Mouse (Mus musculus) Muller cell, postnatal 12 days (primary cell): ENCODE results near the gene Ghr.

Source experiments
- DNase-seq: peaks from one replicate; pipeline ENCODE4 v3.0.0-alpha.2; 2015; ENCODE audit errors: inconsistent ontology term

The Ghr gene

GRCm38 (mm10) chr15:3293477-3293876, 289.8 kb downstream of the Ghr start:
- no peak for DNase-seq

GRCm38 (mm10) chr15:3290435-3290834, 292.9 kb downstream of the Ghr start:
- no peak for DNase-seq

- DNase-seq, result no peak
Measured at GRCm38 (mm10) chr15:3286032-3286431, 297.3 kb downstream of the Ghr start.

- DNase-seq, result no peak
Measured at GRCm38 (mm10) chr15:3281737-3282136, 301.6 kb downstream of the Ghr start.

- no peak for DNase-seq
Measured at GRCm38 (mm10) chr15:3281216-3281615, 302.1 kb downstream of the Ghr start.

DNA sequence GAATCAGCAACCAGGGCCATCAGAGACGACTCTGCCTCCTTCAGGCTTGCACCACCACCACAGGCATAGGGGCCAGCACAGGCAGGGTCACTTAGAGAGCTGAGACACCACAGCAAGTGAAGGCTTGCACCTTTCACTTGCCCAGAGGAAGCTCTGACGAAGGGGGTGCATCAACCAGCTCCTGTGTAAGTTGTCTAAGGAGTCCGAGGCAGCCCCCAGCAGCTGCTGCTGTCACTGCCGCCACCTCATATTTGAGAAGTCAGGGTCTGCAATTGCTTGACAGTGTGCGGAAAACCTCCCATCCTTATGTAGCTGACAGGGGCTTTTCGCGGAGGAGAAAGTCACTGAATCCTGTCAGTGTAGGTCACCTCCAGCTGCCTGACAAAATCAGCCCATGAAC, 304.1 kb downstream of the Ghr start:
- DNase-seq, result no peak

DNA sequence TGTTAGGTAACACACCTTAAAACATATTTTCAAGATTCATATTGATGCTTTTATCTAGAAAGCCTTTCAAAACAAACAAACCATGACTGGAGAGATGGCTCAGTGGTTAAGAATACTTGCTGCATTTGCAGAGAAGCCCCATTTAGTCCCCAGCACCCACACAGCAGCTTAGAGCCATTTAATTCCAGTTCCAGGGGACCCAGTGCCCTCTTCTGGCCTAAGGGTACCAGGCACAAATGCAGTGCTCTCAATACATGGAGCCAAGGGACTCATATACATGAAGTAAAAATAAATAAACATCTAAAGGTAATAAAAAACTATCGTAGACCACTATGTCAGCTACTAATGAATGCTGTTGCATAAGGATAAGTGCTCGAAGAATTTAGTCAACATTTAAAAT, 305.9 kb downstream of the Ghr start:
- no peak for DNase-seq

- DNase-seq, result no peak
Measured at GRCm38 (mm10) chr15:3273191-3273590, 310.1 kb downstream of the Ghr start.

DNA sequence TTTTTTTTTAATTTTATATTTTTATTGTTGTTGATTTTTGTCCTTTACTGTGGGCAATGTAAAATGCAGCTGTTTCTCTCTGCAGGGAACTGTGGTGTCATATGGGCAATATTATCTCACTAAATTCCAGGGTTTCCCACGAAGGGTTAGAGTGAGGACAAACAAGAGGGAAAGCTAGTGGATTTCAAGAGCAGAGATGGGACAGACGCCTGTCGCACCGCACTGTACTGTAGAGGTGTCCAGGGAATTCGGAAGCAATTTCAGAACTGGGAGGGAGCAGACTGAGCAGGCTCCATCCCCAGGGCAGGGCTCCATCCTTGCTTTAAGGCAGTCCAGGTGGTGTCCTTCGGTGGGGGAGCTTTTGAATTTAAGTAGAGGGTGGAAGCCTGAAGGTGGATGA, 312.1 kb downstream of the Ghr start:
- DNase-seq, result peak; percentile 19

- peak; percentile 87 for DNase-seq
Measured at GRCm38 (mm10) chr15:3270646-3271077, 312.6 kb downstream of the Ghr start.

- no peak for DNase-seq
Measured at GRCm38 (mm10) chr15:3269996-3270645, 313.2 kb downstream of the Ghr start.

GRCm38 (mm10) chr15:3269496-3269895, 313.8 kb downstream of the Ghr start:
- no peak for DNase-seq

GRCm38 (mm10) chr15:3268247-3268646, 315.0 kb downstream of the Ghr start, which contains the start of gene Selenop:
Gene Selenop (plus strand): TSS chr15:3268547.
- DNase-seq, result no peak
